Comparison of ENCODE assay signal across 8 mouse cellular contexts in genomic region chr19:42631541-42631961, GRCm38 (mm10). TPM values are rescaled to one million over a fixed set of nuclear protein-coding genes. Genes with fewer than 3 reads are reported as not detected.
DNase-seq lines count a peak whose midpoint lies in the region; ATAC-seq and TF ChIP-seq lines count a peak whose summit lies in the region.

No protein-coding gene starts in this region.

- 3% methylated on average over 8 of the region's 8 CpGs for WGBS in intestine, embryonic 14.5 days
- 12% methylated on average over 8 of the region's 8 CpGs for WGBS in liver, postnatal 0 days (ENCODE audit: insufficient replicate concordance)
- 3% methylated on average over 8 of the region's 8 CpGs for WGBS in stomach, embryonic 14.5 days

- 0 out of 2 replicates have a peak, but pooled peaks have one; percentile 15 for TF ChIP-seq POLR2A in embryonic fibroblast, embryonic 13.5 days (IDR thresholded peaks at IDR 0.05; ENCODE audit: low read depth, low read length)

- no peak overlapping the region for H3K9ac ChIP-seq in intestine, embryonic 14.5 days (ENCODE audit: low read length)
- no peak overlapping the region for H3K9ac ChIP-seq in liver, postnatal 0 days (replicated peaks)
- no peak overlapping the region for H3K9ac ChIP-seq in stomach, embryonic 14.5 days (replicated peaks; ENCODE audit: low read depth, low read length)

- peak overlapping the region; percentile 35 for H3K4me2 ChIP-seq in intestine, embryonic 14.5 days (ENCODE audit: low read length)
- no peak overlapping the region for H3K4me2 ChIP-seq in liver, postnatal 0 days (ENCODE audit: low read depth, low read length)
- H3K4me2 ChIP-seq in stomach, embryonic 14.5 days (replicated peaks; ENCODE audit: low read depth, low read length) = peak overlapping the region; percentile 30; the same call in 1 of the 2 replicates

- H3K27ac ChIP-seq in gastrocnemius, adult 2 months = peak overlapping the region; percentile 74
- no peak overlapping the region for H3K27ac ChIP-seq in embryonic fibroblast, embryonic 13.5 days (ENCODE audit: insufficient read depth, low read length)
- peak overlapping the region; percentile 51; the same call in 1 of the 2 replicates for H3K27ac ChIP-seq in intestine, embryonic 14.5 days (ENCODE audit: low read depth)
- H3K27ac ChIP-seq in liver, postnatal 0 days (ENCODE audit: low read depth) = no peak overlapping the region
- no peak overlapping the region for H3K27ac ChIP-seq in stomach, embryonic 14.5 days (ENCODE audit: low read length)

- peak overlapping the region; percentile 43 for H3K4me3 ChIP-seq in gastrocnemius, adult 2 months
- H3K4me3 ChIP-seq in embryonic fibroblast, embryonic 13.5 days (ENCODE audit: insufficient read depth, low read length) = no peak overlapping the region
- 0 out of 2 replicates have a peak overlapping the region, but pooled peaks have one; percentile 10 for H3K4me3 ChIP-seq in intestine, embryonic 14.5 days (ENCODE audit: low read depth, low read length)
- H3K4me3 ChIP-seq in liver, postnatal 0 days (ENCODE audit: low read depth, low read length) = no peak overlapping the region
- H3K4me3 ChIP-seq in stomach, embryonic 14.5 days (ENCODE audit: low read depth, low read length) = no peak overlapping the region

- peaks cover 7% of the 10 kb centered on the region for H3K4me1 ChIP-seq in embryonic fibroblast, embryonic 13.5 days (ENCODE audit: control insufficient read depth, insufficient read depth, low read length)
- H3K4me1 ChIP-seq in intestine, embryonic 14.5 days (replicated peaks; ENCODE audit: control insufficient read depth, insufficient read depth, low read length) = peaks cover 9% of the 10 kb centered on the region; the same call in 1 of the 2 replicates
- no peaks in the 10 kb centered on the region for H3K4me1 ChIP-seq in liver, postnatal 0 days (ENCODE audit: insufficient read depth)
- peaks cover 5% of the 10 kb centered on the region for H3K4me1 ChIP-seq in stomach, embryonic 14.5 days (ENCODE audit: control insufficient read depth, insufficient read depth, low read length)

- TF ChIP-seq EP300 in liver, postnatal 0 days (IDR thresholded peaks at IDR 0.05; ENCODE audit: low read depth) = no peak

- peak; percentile 66 for DNase-seq in gastrocnemius, adult 2 months
- no peak for DNase-seq in gastrocnemius, postnatal 10 days
- DNase-seq in intestine, embryonic 14.5 days (ENCODE audit: low spot score) = peak; percentile 68
- peak; percentile 18 for DNase-seq in liver, postnatal 0 days
- DNase-seq in cerebellum, postnatal 10 days = no peak
- no peak for DNase-seq in spleen, postnatal 4 days (ENCODE audit: low spot score in 2 of 2)

- no peaks in the 10 kb centered on the region for H3K36me3 ChIP-seq in intestine, embryonic 14.5 days (ENCODE audit: control insufficient read depth, insufficient read depth, low read length)
- no peaks in the 10 kb centered on the region for H3K36me3 ChIP-seq in liver, postnatal 0 days (replicated peaks; ENCODE audit: insufficient read depth, low read length)
- no peaks in the 10 kb centered on the region for H3K36me3 ChIP-seq in stomach, embryonic 14.5 days (ENCODE audit: control insufficient read depth, insufficient read depth, low read length)

- 0 out of 2 replicates have a peak, but pooled peaks cover 2% of the 10 kb centered on the region for H3K27me3 ChIP-seq in intestine, embryonic 14.5 days (replicated peaks; ENCODE audit: control insufficient read depth, insufficient read depth, low read length)
- no peaks in the 10 kb centered on the region for H3K27me3 ChIP-seq in liver, postnatal 0 days (ENCODE audit: insufficient read depth, low read length)
- no peaks in the 10 kb centered on the region for H3K27me3 ChIP-seq in stomach, embryonic 14.5 days (ENCODE audit: control insufficient read depth, insufficient read depth, low read length)

- no peak for TF ChIP-seq CTCF in gastrocnemius, adult 2 months (IDR thresholded peaks at IDR 0.05)
- TF ChIP-seq CTCF in embryonic fibroblast, embryonic 13.5 days (IDR thresholded peaks at IDR 0.05; ENCODE audit: borderline replicate concordance, insufficient read depth, low read length) = no peak
- no peak for TF ChIP-seq CTCF in liver, postnatal 0 days (IDR thresholded peaks at IDR 0.05; ENCODE audit: low read depth)

- ATAC-seq in intestine, embryonic 14.5 days (replicated peaks; ENCODE audit: low FRiP score, low TSS enrichment, low read depth) = 0 out of 2 replicates have a peak, but pooled peaks have one; percentile 53
- peak; percentile 40 for ATAC-seq in liver, postnatal 0 days
- peak; percentile 14; the same call in 1 of the 2 replicates for ATAC-seq in stomach, embryonic 14.5 days (ENCODE audit: insufficient number of reproducible peaks, insufficient read depth, low FRiP score, low read depth)

- intact Hi-C loops in gastrocnemius, adult 2 months (cut with DNase I) = no loop called here

- H3K9me3 ChIP-seq in intestine, embryonic 14.5 days (ENCODE audit: control insufficient read depth, low read length) = no peaks in the 10 kb centered on the region
- no peaks in the 10 kb centered on the region for H3K9me3 ChIP-seq in liver, postnatal 0 days (ENCODE audit: low read length)
- H3K9me3 ChIP-seq in stomach, embryonic 14.5 days (ENCODE audit: control insufficient read depth, low read depth, low read length) = no peaks in the 10 kb centered on the region

RNA-seq across cellular contexts. Expression of gene Loxl4, which starts 18.9 kb away (rescaled TPM):
- 1 to 10 TPM; 1.5 to 3.9 TPM for total RNA-seq in gastrocnemius, adult 2 months (2021)
- total RNA-seq in gastrocnemius, postnatal 10 days (2021) = 1 to 10 TPM; 2.2 to 4.8 TPM
- polyA plus RNA-seq in embryonic fibroblast, embryonic 13.5 days (2011; ENCODE audit: insufficient read length, low read depth, missing spikeins) = 13.3 and 33.0 TPM in 2 replicates
- 1.4 and 1.8 TPM in 2 replicates for polyA plus RNA-seq in intestine, embryonic 14.5 days (2014; fragmentation: Nextera tagmentation; extraction: Ambion mirVana)
- polyA plus RNA-seq in liver, postnatal 0 days (2015; fragmentation: Nextera tagmentation; extraction: Ambion mirVana) = 0.05 and 0.13 TPM in 2 replicates
- 3.0 TPM in 2 replicates for polyA plus RNA-seq in stomach, embryonic 14.5 days (2014; fragmentation: Nextera tagmentation; extraction: Ambion mirVana)

Comparison
In these comparisons a context has a peak if more than half of its experiments do, and no peak if none do; other contexts are left out.
1. DNase-seq: peak in gastrocnemius, adult 2 months (single experiment), intestine, embryonic 14.5 days (single experiment) and liver, postnatal 0 days (single experiment); none in gastrocnemius, postnatal 10 days (single experiment), cerebellum, postnatal 10 days (0 of 2) and spleen, postnatal 4 days (0 of 2).
2. H3K27ac ChIP-seq: peak in gastrocnemius, adult 2 months (single experiment) and intestine, embryonic 14.5 days (single experiment); none in embryonic fibroblast, embryonic 13.5 days (single experiment), liver, postnatal 0 days (single experiment) and stomach, embryonic 14.5 days (single experiment).
3. H3K4me3 ChIP-seq: peak in gastrocnemius, adult 2 months (single experiment) and intestine, embryonic 14.5 days (single experiment); none in embryonic fibroblast, embryonic 13.5 days (single experiment), liver, postnatal 0 days (single experiment) and stomach, embryonic 14.5 days (single experiment).
4. Peak in every context shown above with its lines, with median percentiles within 50 percentile points of each other: ATAC-seq.